Mouse (Mus musculus) bone marrow macrophage, adult 2 months (primary cell): ENCODE measurements around the gene Gm9747. TPM values are rescaled to one million over a fixed set of nuclear protein-coding genes. Genes with fewer than 3 reads are reported as not detected.

Experiments used
- H3K27ac ChIP-seq: 2 replicates; pipeline ENCODE4 v1.5.1; 2012; ENCODE audit warnings: low read depth, low read length; ENCODE audit not compliant: insufficient read depth
- H3K4me1 ChIP-seq: 2 replicates; pipeline ENCODE4 v1.6.1; 2012; ENCODE audit warnings: low read length; ENCODE audit not compliant: control insufficient read depth, insufficient read depth
- H3K4me3 ChIP-seq: 2 replicates; pipeline ENCODE4 v1.5.1; 2012; ENCODE audit warnings: mild to moderate bottlenecking, low read length, moderate library complexity; ENCODE audit not compliant: insufficient read depth
- CTCF ChIP-seq: IDR thresholded peaks from 2 replicates; pipeline ENCODE4 v1.5.1; 2012; ENCODE audit warnings: low read depth, mild to moderate bottlenecking, low read length, moderate library complexity
- POLR2A ChIP-seq: IDR thresholded peaks from 2 replicates; pipeline ENCODE4 v1.6.1; 2012; ENCODE audit warnings: mild to moderate bottlenecking, low read depth, low read length, borderline replicate concordance
- polyA plus RNA-seq: library from polyadenylated mRNA; stranded (reverse); fragments of >200 nt; gene quantifications from 2 replicates; pipeline ENCODE4 v1.2.4, GENCODE M21; 2012; ENCODE audit not compliant: missing spikeins, insufficient read depth, insufficient read length

Gene Gm9747
- polyA plus RNA-seq, 1 experiment: not detected

DNA sequence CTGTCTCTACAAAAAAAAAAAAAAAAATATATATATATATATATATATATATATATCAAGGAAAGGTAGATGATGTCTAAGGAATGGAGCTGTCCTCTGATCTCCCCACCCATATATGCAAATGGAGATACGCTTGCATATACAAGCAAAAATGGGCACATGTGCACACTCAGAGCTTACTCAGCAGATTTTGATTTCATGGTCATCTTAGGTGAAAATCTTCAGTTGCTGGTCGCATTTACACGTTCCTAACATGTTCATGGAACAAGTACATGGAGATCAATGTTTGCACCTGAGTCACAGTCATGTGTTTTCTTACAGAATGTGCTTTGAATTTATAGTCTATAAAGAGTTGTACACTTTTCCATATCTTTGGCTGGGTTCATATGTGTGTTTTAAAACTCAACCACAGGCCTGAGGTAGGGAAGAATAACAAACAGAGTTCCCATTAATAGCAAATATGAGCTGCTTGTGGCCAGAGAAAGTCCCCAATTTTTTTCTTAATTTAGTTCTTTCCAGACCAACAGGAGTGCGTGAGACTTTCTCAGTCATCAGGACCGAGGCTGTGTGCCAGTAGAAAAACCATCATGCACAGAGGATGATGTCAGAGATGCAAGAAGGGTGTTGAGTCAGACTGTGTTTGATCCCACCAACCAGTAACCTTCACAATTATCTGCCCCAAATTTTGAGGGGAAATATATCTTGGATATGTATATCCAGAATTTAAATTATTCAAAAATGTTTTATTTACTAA, 9.7 kb upstream of the Gm9747 start:
- H3K4me3 ChIP-seq: no peak overlapping the region
- H3K4me1 ChIP-seq: no peaks in the 10 kb centered on the region
- H3K27ac ChIP-seq: no peak overlapping the region
- TF ChIP-seq POLR2A: no peak
- no peak for TF ChIP-seq CTCF

DNA sequence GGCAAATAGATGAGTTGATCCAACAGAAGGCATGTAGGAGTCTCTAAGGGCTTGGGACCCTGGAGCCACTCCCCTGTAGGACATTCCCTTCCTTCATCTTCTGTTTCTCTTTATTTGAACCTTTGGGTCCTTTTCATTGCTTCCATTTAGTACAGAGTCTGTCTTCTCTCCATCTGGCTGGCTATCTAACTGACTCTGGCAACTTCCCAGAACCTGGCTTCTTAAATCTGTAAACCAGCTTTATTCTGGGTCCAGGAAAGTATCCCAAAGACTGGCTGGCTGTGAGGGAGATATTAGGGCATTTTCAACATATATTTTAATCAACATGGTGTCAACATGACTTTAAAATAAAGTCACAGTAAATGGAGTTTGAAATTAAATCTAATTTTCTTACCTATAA, 4.1 kb upstream of the Gm9747 start:
- no peak overlapping the region for H3K27ac ChIP-seq
- no peaks in the 10 kb centered on the region for H3K4me1 ChIP-seq
- H3K4me3 ChIP-seq: no peak overlapping the region
- TF ChIP-seq CTCF: no peak
- TF ChIP-seq POLR2A: no peak

DNA sequence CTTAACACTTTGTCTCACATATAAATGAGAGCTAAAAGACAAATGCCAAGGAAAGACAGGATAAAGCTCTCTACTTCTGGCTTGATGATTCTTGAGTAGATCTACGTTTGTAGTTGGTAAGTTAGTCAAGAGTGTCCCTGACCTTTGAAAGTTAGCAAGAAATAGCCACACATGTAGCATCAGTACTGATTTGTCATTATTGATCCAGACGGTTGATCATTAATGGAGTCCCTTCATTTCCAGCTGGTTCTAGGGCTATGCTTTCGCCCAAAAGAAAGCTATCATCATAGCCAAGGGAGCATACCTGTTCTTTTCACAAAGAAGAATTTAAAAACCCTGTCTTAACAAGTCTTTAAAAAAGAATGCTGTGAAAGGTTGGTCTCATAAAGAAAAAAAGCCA, 1.7 kb downstream of the Gm9747 start:
- TF ChIP-seq POLR2A: no peak
- no peak for TF ChIP-seq CTCF
- H3K27ac ChIP-seq: no peak overlapping the region
- H3K4me1 ChIP-seq: peaks cover 6% of the 10 kb centered on the region
- no peak overlapping the region for H3K4me3 ChIP-seq

DNA sequence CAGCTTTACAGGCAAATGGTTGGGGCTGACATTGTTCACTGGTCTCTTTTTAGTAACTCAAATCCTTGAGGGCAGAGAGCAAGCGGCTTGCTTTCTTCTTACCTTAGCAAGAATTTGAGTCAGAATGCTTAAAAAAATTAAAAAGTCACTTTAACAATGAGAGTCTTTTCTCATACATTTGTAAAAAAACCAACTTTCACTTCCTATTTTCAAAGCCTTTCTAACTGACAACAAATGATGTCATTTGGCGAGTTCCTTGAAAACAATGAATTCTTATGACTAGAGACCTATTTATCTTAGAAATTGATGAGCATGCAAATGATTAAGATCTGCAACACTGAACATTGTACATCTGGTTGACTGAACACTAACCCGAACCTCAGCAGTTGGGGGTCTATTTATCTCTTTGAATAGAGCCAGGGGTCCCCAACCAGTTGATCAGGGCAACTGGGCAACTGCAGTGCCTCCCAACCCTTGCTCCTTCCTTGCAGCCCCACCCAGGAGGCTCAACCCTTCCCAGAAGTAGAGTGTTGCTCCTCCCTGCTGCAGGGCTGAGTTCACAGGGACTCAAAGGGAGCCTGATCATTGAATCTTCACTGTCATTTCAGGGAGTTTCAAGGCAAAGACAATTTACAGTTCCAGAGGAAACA, 2.7 kb downstream of the Gm9747 start:
- H3K27ac ChIP-seq: no peak overlapping the region
- no peak overlapping the region for H3K4me3 ChIP-seq
- peaks cover 6% of the 10 kb centered on the region for H3K4me1 ChIP-seq
- TF ChIP-seq POLR2A (no peak), CTCF (no peak)

DNA sequence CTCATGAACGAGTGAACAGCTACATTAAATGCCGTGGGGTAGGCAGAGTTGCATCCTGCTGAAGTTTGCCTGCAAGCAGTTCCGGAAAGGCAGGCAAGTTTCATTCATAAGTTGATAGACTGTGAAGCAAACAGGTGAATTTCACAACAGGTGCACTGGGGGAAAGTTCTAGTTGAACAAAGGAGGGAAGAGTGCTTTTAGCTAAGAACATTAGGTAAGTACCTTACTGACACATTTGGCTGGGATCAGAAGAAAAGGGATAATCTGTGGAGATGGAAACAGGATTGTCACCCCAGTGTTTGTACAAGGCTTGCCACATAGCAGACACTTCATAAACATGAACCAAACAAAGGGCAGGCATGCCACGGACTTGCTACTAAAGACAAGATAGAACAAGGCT, 5.3 kb downstream of the Gm9747 start:
- no peak overlapping the region for H3K4me3 ChIP-seq
- no peak overlapping the region for H3K27ac ChIP-seq
- peaks cover 6% of the 10 kb centered on the region for H3K4me1 ChIP-seq
- TF ChIP-seq POLR2A (no peak), CTCF (no peak)

- Histone ChIP-seq H3K27ac (no peak overlapping the region), H3K4me1 (peaks cover 6% of the 10 kb centered on the region), H3K4me3 (no peak overlapping the region)
- TF ChIP-seq POLR2A (no peak), CTCF (no peak)
Observed at GRCm38 (mm10) chr1:82239409-82240201, 6.7 kb downstream of the Gm9747 start.

GRCm38 (mm10) chr1:82243260-82243825, 10.4 kb downstream of the Gm9747 start:
- H3K4me1 ChIP-seq: no peaks in the 10 kb centered on the region

GRCm38 (mm10) chr1:82245002-82245401, 12.1 kb downstream of the Gm9747 start:
- no peak for TF ChIP-seq CTCF
- TF ChIP-seq POLR2A: no peak
- H3K27ac ChIP-seq: no peak overlapping the region
- H3K4me3 ChIP-seq: no peak overlapping the region
- no peaks in the 10 kb centered on the region for H3K4me1 ChIP-seq

More at GRCm38 (mm10) chr1:82243260-82243825, 10.4 kb downstream of the Gm9747 start:
- Histone ChIP-seq H3K4me3 (no peak overlapping the region), H3K27ac (no peak overlapping the region)
- TF ChIP-seq CTCF (no peak), POLR2A (no peak)

DNA sequence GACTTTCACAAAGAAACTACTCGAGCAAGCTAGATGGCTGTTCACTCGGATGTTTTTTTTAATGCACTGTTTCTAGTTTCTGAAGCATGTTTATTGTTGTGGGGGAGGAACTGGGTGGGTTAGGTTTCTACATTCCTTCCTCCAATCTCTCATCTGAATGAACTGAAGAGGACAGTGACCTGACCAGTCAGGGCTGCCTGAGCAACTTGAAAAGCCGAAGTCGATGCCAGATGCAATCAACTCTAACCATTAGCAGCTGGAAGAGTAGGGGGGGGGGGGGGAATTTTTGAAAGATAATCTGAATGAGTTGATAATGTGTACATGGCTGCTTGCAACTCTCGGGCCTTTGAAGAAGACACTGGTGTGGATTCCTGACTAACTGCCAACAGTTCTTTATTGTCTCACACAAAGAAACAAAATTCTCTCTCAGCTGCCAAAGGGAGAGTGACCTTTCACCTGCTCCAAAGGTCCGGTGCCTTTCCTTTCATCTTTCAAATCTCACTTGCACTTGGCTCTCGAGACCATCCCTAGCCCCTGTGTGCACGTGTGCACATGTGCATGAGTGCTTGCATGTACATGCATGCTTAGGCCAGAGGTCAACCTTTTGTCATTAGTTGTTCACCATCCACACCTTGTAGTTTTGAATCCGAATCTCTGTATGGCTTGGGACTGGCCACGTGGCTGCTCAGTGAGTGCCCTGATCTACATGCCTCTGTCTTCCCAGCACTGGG, 14.5 kb downstream of the Gm9747 start:
- Histone ChIP-seq H3K4me3 (no peak overlapping the region), H3K4me1 (no peaks in the 10 kb centered on the region), H3K27ac (no peak overlapping the region)
- TF ChIP-seq POLR2A: no peak
- no peak for TF ChIP-seq CTCF
